Mouse (Mus musculus) stomach, postnatal 0 days (tissue): Measurements from ENCODE around the gene Kcnn3.

ENCODE experiments used
- CTCF ChIP-seq: IDR thresholded peaks from 2 replicates; pipeline ENCODE4 v1.5.1; 2016; ENCODE audit warnings: antibody characterized with exemption, low read depth, mild to moderate bottlenecking, moderate library complexity
- EP300 ChIP-seq: optimal IDR thresholded peaks from 2 replicates; pipeline ENCODE3; 2016; ENCODE audit warnings: antibody characterized with exemption

DNA sequence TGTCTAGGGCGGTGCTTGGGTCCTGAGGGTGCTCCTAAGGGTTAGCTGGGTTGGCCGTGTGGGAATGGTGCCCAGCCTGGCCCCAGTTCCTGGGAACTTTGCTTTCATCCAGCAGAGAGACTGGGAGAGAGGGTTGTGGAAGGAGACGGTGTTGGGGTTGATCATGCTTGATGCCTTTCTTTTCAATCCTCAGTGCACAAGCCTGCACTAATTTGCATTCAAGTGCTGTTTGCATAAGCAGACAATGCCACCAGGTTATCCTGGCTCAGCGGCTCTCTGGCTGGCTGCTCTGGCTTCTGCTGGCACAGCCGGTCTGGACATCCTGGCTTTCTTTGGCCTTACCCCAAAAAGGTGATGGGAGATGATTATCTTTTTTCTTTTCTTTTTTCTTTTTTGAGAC, 157.7 kb downstream of the Kcnn3 start:
- no peak for TF ChIP-seq CTCF
- no peak for TF ChIP-seq EP300
